Mouse (Mus musculus): ENCODE measurements at regions not wholly inside any gene's neighbourhood (a gene's known extent, or its start where the extent isn't known, plus 50 kb on each side); places are given as distances from the start of the nearest gene placed in this dataset.

GRCm38 (mm10) chr3:4971496-4971895 lies 779.1 kb upstream of the Gm8797 start:
- no peak for DNase-seq (ENCODE audit: low spot score in 2 of 2)

GRCm38 (mm10) chr3:4973278-4973677 lies 777.3 kb upstream of the Gm8797 start:
- no peak for DNase-seq (ENCODE audit: low spot score in 2 of 2)

- DNase-seq (ENCODE audit: low spot score in 2 of 2) = no peak
Observed at GRCm38 (mm10) chr3:4973764-4974163, 776.8 kb upstream of the Gm8797 start.

- DNase-seq (ENCODE audit: low spot score in 2 of 2) = no peak
Observed at GRCm38 (mm10) chr3:4974659-4975058, 775.9 kb upstream of the Gm8797 start.

- no peak for DNase-seq (ENCODE audit: low spot score in 2 of 2)
Observed at GRCm38 (mm10) chr3:4976344-4976743, 774.3 kb upstream of the Gm8797 start.

- DNase-seq (ENCODE audit: low spot score in 2 of 2) = no peak
Observed at GRCm38 (mm10) chr3:5017742-5018141, 732.9 kb upstream of the Gm8797 start.
